Mouse (Mus musculus) kidney, adult 2 months (tissue): ENCODE results near the gene Ppara.

Experiments
- CTCF ChIP-seq: fragments of 200-500 bp; conservative IDR thresholded peaks from 2 replicates; pipeline ENCODE4 v1.5.1; 2011; ENCODE audit warnings: low read depth, mild to moderate bottlenecking, control low read depth, low read length, moderate library complexity, mixed read lengths; ENCODE audit not compliant: insufficient read depth, insufficient read length
- POLR2A ChIP-seq: fragments of 200-500 bp; IDR thresholded peaks from one replicate; pipeline ENCODE4 v1.6.1; 2011; ENCODE audit warnings: low read depth, low read length, control low read depth

DNA sequence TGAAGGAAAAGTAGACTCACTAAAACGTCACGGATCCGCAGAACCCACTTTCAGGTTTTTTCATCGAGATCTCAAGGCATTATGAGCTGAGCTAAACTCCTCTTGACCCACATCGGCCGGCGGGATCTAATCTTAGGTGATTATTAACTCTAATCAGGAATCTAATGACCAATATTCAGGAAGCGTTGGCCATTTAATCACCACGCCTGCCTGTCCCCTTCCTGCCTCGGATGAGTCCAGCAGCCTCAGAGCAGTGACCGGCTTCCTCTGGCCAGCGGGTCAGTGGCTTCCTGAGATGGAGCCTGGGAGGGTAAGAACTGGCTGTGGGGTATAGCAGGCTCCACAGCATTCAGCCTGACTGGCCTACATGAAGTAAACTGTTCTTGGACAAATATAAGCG is 11.9 kb downstream of the Ppara start:
- TF ChIP-seq CTCF, result no peak
- no peak for TF ChIP-seq POLR2A
